In genomic region chr5:15906446-15906845, GRCm38 (mm10) we compare ENCODE assay signal across 21 mouse cellular contexts. TPM values are rescaled to one million over a fixed set of nuclear protein-coding genes. Genes with fewer than 3 reads are reported as not detected.
"Had no signal": no experiment of that assay in that cellular context is flagged by ENCODE, and none has a peak within 500 bp of the region (broad histone marks: within the 10 kb centered on the region; RNA-seq: fewer than 3 reads in every experiment).

No protein-coding gene starts in this region.

- H3K9me3 ChIP-seq: limb, embryonic 12.5 days; limb, embryonic 15.5 days; midbrain, embryonic 13.5 days; neural tube, embryonic 12.5 days; neural tube, embryonic 15.5 days; stomach, embryonic 15.5 days had no signal

- H3K27me3 ChIP-seq: limb, embryonic 12.5 days; limb, embryonic 15.5 days; neural tube, embryonic 12.5 days; neural tube, embryonic 15.5 days; stomach, embryonic 15.5 days had no signal

- DNase-seq: kidney, adult 8-10 months; kidney, postnatal 10 days; left cerebral cortex, postnatal 4 days; liver, postnatal 0 days; lung, embryonic 14.5 days; right cerebral cortex, adult 18-20 months; right cerebral cortex, postnatal 25 days; spleen, adult 18-20 months; thymus, postnatal 25 days had no signal

- H3K36me3 ChIP-seq: limb, embryonic 12.5 days; limb, embryonic 15.5 days; midbrain, embryonic 13.5 days; neural tube, embryonic 12.5 days; neural tube, embryonic 15.5 days; stomach, embryonic 15.5 days had no signal

- H3K4me2 ChIP-seq: limb, embryonic 12.5 days; limb, embryonic 15.5 days; liver, embryonic 11.5 days; lung, embryonic 14.5 days; midbrain, embryonic 13.5 days; neural tube, embryonic 12.5 days; neural tube, embryonic 15.5 days; stomach, embryonic 15.5 days had no signal

- H3K4me3 ChIP-seq: limb, embryonic 12.5 days; limb, embryonic 15.5 days; midbrain, embryonic 13.5 days; neural tube, embryonic 12.5 days; neural tube, embryonic 15.5 days; stomach, embryonic 15.5 days had no signal

- H3K4me1 ChIP-seq: limb, embryonic 15.5 days; midbrain, embryonic 13.5 days; neural tube, embryonic 12.5 days; neural tube, embryonic 15.5 days; stomach, embryonic 15.5 days had no signal

- H3K9ac ChIP-seq: limb, embryonic 12.5 days; limb, embryonic 15.5 days; liver, embryonic 14.5 days; liver, postnatal 0 days; lung, embryonic 14.5 days; midbrain, embryonic 13.5 days; neural tube, embryonic 12.5 days; neural tube, embryonic 15.5 days; stomach, embryonic 15.5 days had no signal

- ATAC-seq: intestine, postnatal 0 days; liver, postnatal 0 days; lung, postnatal 0 days; midbrain, embryonic 13.5 days had no signal

- H3K27ac ChIP-seq: limb, embryonic 12.5 days; limb, embryonic 15.5 days; liver, embryonic 14.5 days; macrophage; midbrain, embryonic 13.5 days; neural tube, embryonic 12.5 days; neural tube, embryonic 15.5 days; stomach, embryonic 15.5 days had no signal

RNA-seq across cellular contexts. Expression of gene Cacna2d1, which starts 28.0 kb away (rescaled TPM):
- total RNA-seq: megakaryocyte, adult 5-6 weeks had no signal
- polyA plus RNA-seq: macrophage had no signal
